Mouse (Mus musculus) ES-E14 (cell line): ENCODE measurements around the gene Sorcs3.

ENCODE experiments used
- CHD2 ChIP-seq: IDR thresholded peaks from 2 replicates; pipeline ENCODE4 v1.6.1; 2014; ENCODE audit warnings: mild to moderate bottlenecking, low read depth, low read length, inconsistent platforms
- MAFK ChIP-seq: IDR thresholded peaks from 2 replicates; pipeline ENCODE4 v1.6.1; 2014; ENCODE audit warnings: mild to moderate bottlenecking, low read depth, low read length, inconsistent platforms; ENCODE audit not compliant: insufficient read depth
- ZC3H11A ChIP-seq: IDR thresholded peaks from 2 replicates; pipeline ENCODE4 v1.6.1; 2012; ENCODE audit warnings: low read depth, mild to moderate bottlenecking, inconsistent platforms, low read length, borderline replicate concordance

- TF ChIP-seq MAFK (no peak), ZC3H11A (no peak), CHD2 (no peak)
Measured at GRCm38 (mm10) chr19:48347116-48347515, 141.3 kb downstream of the Sorcs3 start.
